Mouse (Mus musculus) ES-E14 (cell line): Measurements from ENCODE around the gene Thada.

Experiments
- CHD2 ChIP-seq: IDR thresholded peaks from 2 replicates; pipeline ENCODE4 v1.6.1; 2014; ENCODE audit warnings: mild to moderate bottlenecking, low read depth, low read length, inconsistent platforms
- HCFC1 ChIP-seq: IDR thresholded peaks from 2 replicates; pipeline ENCODE4 v1.6.1; 2012; ENCODE audit warnings: low read length, inconsistent platforms, borderline replicate concordance; ENCODE audit not compliant: insufficient read depth
- ZNF384 ChIP-seq: IDR thresholded peaks from 2 replicates; pipeline ENCODE4 v1.6.1; 2012; ENCODE audit warnings: low read depth, low read length, inconsistent platforms

DNA sequence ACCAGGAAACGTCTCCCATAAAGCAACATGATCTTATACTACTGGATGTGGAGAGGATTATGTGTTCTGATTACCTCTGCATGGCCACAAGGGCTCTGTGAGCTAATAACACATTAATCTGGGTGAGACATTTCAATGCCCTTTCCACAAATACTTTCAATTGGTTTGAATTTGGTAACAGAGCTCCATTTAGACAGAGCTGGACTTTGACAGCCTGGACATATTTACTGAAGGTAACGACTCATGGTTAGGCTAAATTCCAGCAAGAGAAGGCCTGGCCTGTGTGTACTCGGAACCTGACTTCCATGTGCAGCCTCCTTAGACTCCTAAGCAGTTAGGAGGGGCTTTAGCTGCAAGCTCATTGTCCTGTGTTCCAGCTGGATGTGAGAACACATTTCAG is 214.6 kb downstream of the Thada start:
- TF ChIP-seq CHD2 (no peak), HCFC1 (no peak), ZNF384 (no peak)
